Mouse (Mus musculus) neutrophil, adult 5-6 weeks (primary cell): ENCODE data around the gene Fam102b. TPM values are rescaled to one million over a fixed set of nuclear protein-coding genes. Genes with fewer than 3 reads are reported as not detected.
A peak's percentile ranks its signal among the peaks of the same experiment; 100 is the strongest.

ENCODE experiments used
- ATAC-seq: fragments of 151-379, 151-347 bp; 2 replicates; pipeline ENCODE4 v1.8.0; 2017; ENCODE audit warnings: mild to moderate bottlenecking, moderate TSS enrichment; ENCODE audit not compliant: insufficient number of reproducible peaks, poor library complexity, low FRiP score, severe bottlenecking; ENCODE audit errors: extremely low read depth
- total RNA-seq: library from RNA; stranded (forward); fragments of 200-1000 nt; gene quantifications from 2 replicates; pipeline ENCODE4 v1.2.3, GENCODE M21; 2017

The Fam102b gene
- total RNA-seq, 1 experiment from 2014 or later = 22.7 TPM

DNA sequence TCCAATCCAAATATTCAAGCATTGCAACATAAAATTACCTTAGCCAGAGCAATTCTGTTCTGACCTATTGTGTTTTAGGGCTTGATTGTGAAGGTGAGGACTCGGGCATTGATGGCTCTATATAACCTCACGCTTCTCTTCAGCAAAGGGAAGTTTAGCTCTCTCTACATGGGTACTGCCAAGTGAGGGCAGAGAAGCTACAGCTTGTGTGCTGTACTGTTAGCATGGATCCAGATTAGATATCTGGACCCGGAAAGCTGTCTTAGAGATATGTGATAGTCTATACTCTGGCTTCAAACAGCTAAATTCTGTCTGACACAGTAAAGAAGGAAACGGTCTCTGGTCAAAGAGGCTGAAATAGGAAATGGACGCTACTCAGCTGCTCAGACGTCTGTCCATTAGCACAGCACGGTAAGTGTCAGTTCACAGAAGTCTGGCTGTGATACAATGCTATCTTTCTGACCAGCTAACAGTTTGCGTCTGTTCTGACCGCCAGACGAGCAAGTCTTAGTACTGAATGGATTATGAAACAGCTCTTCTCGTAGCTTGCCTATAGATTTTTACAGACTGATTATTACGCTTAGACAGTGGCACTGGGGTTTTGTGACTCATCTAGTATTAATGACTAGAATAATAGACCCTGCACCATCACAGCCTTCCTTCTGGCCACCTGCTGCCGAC, 53.3 kb downstream of the Fam102b start:
- ATAC-seq = no peak

DNA sequence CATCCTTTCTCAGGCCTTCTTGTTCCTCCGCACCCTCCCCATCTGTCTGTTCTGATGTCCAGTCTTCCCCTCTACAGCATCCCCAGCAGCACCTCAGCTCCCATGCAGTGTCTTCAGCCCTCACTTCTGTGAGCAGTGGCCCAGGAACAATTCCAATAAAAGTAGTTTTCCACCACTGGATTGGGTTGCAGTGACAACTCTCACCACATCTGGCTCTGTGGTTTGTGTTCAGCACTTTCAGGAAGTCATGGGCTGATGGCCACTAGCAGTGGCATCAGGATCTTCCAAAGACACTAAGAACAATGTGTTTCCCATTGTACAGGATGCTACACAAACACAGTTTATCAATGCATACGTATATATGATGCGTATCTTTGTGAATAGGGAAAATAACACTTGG, 61.4 kb downstream of the Fam102b start:
- ATAC-seq = no peak

GRCm38 (mm10) chr3:108964361-108965044, 62.9 kb downstream of the Fam102b start:
- ATAC-seq = no peak

GRCm38 (mm10) chr3:108963776-108964175, 63.6 kb downstream of the Fam102b start:
- no peak for ATAC-seq

GRCm38 (mm10) chr3:108963278-108963677, 64.1 kb downstream of the Fam102b start:
- no peak for ATAC-seq

- no peak for ATAC-seq
These were observed 65.8 kb downstream of the Fam102b start for GRCm38 (mm10) chr3:108961655-108962054.

- no peak for ATAC-seq
These were observed 66.2 kb downstream of the Fam102b start for GRCm38 (mm10) chr3:108961226-108961625.

- 0 out of 2 replicates have a peak, but pooled peaks have one; percentile 3 for ATAC-seq
These were observed 67.6 kb downstream of the Fam102b start for GRCm38 (mm10) chr3:108959680-108960295.

DNA sequence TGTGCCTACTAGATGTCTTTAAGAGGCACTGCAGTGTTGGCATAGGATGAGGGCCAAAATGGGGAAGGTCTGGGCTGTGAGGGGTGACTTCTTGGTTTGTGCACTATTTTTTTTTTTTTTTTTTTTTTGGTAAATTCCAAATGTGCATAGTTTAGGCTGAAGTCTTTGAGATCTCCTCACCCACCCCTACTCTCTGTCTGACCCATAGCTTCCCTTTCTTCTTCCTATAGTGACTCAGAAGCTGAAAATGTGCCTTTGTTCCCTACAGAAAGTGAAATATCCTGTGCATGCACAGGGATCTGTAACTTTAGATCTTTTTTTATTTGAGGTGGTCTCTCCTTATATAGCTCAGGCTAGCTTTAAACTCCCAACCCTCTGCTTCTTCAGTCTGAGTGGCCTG, 69.4 kb downstream of the Fam102b start:
- no peak for ATAC-seq

- no peak for ATAC-seq
These were observed 86.4 kb downstream of the Fam102b start for GRCm38 (mm10) chr3:108940996-108941395.

DNA sequence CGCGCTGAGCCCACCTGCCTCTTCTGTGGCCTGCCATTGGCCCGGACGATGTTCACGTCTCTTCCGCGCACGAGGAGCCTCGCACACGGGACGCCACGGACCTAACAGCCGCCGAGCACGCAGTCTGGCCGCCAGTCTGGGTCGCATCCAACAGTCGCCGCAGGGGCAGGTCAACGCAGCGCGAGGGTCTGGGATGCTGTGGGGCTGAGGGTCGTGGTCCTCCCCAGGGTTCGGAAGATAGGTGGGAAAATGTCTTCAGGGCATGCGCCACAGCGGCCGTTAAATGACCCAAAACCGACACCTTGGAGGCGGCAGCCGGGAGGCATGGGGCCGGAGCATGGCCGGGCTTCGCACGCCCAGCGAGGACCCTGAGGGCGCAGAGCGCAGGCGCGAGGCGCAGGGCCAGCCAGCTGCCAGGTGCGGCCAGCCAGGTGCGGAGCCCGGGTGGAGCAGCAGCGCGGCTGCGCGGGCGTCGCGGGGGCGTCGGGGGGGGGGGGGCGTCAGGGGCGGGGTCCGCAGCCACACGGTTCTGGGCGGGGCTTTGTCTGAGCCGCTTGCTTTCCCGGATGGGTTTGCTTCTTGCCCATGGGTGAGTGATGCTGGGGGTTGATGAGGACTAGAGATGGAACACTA, 87.3 kb downstream of the Fam102b start, which contains the start of gene Gm9857:
Gene Gm9857 (minus strand): TSS at position 445 of the 633 bp plus-strand sequence.
- no peak for ATAC-seq

- ATAC-seq = no peak
These were observed 87.8 kb downstream of the Fam102b start, which contains the start of gene Henmt1 for GRCm38 (mm10) chr3:108939573-108939972. Henmt1 (plus strand) TSS chr3:108939873.

DNA sequence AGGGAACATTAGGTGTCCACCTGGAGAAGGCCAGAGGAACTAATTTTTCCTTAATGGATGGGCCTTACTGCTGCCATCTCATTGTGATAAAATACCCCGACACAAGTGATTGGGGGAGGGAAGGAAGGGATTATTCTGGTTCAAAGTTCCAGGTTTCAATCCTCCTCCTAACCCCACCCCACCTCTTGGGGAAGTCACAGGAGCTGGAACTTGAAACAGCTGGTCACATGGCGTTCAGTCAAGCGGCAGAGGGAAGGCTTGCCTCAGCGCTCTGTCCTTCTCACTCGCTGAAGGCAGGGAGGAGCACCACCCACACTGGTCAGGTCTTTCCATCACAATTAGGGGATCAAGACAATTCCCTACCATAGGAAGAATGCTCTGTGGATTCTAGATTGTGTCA, 88.7 kb downstream of the Fam102b start:
- ATAC-seq = no peak

GRCm38 (mm10) chr3:108933557-108933956, 93.8 kb downstream of the Fam102b start:
- ATAC-seq = no peak

GRCm38 (mm10) chr3:108926308-108926707, 101.1 kb downstream of the Fam102b start:
- ATAC-seq = no peak

DNA sequence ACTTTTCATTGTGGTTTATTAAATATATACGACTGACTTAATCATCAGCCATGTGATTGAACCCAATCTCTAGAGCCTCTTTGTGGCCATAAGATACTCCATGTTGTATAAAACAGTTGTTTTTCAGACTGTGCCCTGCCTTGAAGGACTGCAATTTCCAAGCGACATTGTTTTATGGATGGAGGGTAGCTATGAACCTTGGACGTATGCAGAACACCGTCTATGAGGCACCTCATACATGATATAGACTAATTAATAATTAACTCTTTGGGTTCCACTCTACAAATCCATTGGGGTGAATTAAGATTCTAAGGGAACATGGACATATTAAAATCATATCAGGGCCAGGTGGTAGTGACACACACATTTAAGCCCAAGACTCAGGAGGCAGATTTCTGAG, 101.7 kb downstream of the Fam102b start:
- ATAC-seq = no peak

- ATAC-seq = no peak
These were observed 105.6 kb downstream of the Fam102b start for GRCm38 (mm10) chr3:108921822-108922221.
